Mouse (Mus musculus) CH12.LX (cell line): Measurements from ENCODE around the gene Cym.

Experiments used
- MAZ ChIP-seq: IDR thresholded peaks from 2 replicates; pipeline ENCODE4 v1.6.1; 2012; ENCODE audit warnings: low read depth, mild to moderate bottlenecking, inconsistent platforms, low read length, improper control_type of control experiment, moderate library complexity
- USF1 ChIP-seq: IDR thresholded peaks from 2 replicates; pipeline ENCODE4 v1.6.1; 2014; ENCODE audit warnings: low read depth, mild to moderate bottlenecking, inconsistent platforms, low read length, improper control_type of control experiment
- ZC3H11A ChIP-seq: IDR thresholded peaks from 2 replicates; pipeline ENCODE4 v1.6.1; 2012; ENCODE audit warnings: low read depth, mild to moderate bottlenecking, inconsistent platforms, low read length, improper control_type of control experiment

- no peak for TF ChIP-seq USF1
- no peak for TF ChIP-seq ZC3H11A
- TF ChIP-seq MAZ = no peak
These were observed 34.5 kb upstream of the Cym start for GRCm38 (mm10) chr3:107255992-107256391.
